Mouse (Mus musculus) limb, embryonic 14.5 days (tissue): ENCODE data around the gene Tinf2. TPM values are rescaled to one million over a fixed set of nuclear protein-coding genes. Genes with fewer than 3 reads are reported as not detected.
A peak's percentile ranks its signal among the peaks of the same experiment; 100 is the strongest.

Source experiments
- ATAC-seq: fragments of 200-750 bp; cut with Nextera tagmentation; 2 replicates; pipeline ENCODE4 v1.8.0; 2017; ENCODE audit warnings: low read depth, moderate number of reproducible peaks, moderate TSS enrichment; ENCODE audit not compliant: low FRiP score
- DNase-seq: peaks from one replicate; pipeline ENCODE4 v3.0.0-alpha.2; 2015; ENCODE audit warnings: low spot score
- H3K27ac ChIP-seq: fragments of 300-500 bp; sonication (generic); replicated peaks from 2 replicates; pipeline ENCODE4 v1.5.1; 2014; ENCODE audit warnings: low read depth, mild to moderate bottlenecking, low read length, moderate library complexity, mixed read lengths
- H3K27me3 ChIP-seq: fragments of 300-500 bp; sonication (generic); 2 replicates; pipeline ENCODE4 v1.6.1; 2014; ENCODE audit warnings: low read length, mixed read lengths; ENCODE audit not compliant: control insufficient read depth, insufficient read depth
- H3K36me3 ChIP-seq: fragments of 300-500 bp; sonication (generic); 2 replicates; pipeline ENCODE4 v1.6.1; 2014; ENCODE audit warnings: mild to moderate bottlenecking, low read length, moderate library complexity, mixed read lengths; ENCODE audit not compliant: control insufficient read depth, insufficient read depth
- H3K4me1 ChIP-seq: fragments of 300-500 bp; sonication (generic); 2 replicates; pipeline ENCODE4 v1.6.1; 2014; ENCODE audit warnings: antibody characterized with exemption, low read length, mixed read lengths; ENCODE audit not compliant: control insufficient read depth, insufficient read depth
- H3K4me2 ChIP-seq: fragments of 300-500 bp; sonication (generic); replicated peaks from 2 replicates; pipeline ENCODE4 v1.6.1; 2014; ENCODE audit warnings: low read depth, mild to moderate bottlenecking, low read length, moderate library complexity; ENCODE audit not compliant: severe bottlenecking
- H3K4me3 ChIP-seq: fragments of 300-500 bp; sonication (generic); replicated peaks from 2 replicates; pipeline ENCODE4 v1.5.1; 2014; ENCODE audit warnings: low read length
- H3K9ac ChIP-seq: fragments of 300-500 bp; sonication (generic); 2 replicates; pipeline ENCODE4 v1.6.1; 2014; ENCODE audit warnings: mild to moderate bottlenecking, low read depth, low read length, moderate library complexity; ENCODE audit not compliant: severe bottlenecking
- H3K9me3 ChIP-seq: fragments of 300-500 bp; sonication (generic); 2 replicates; pipeline ENCODE4 v1.6.1; 2016; ENCODE audit warnings: low read length; ENCODE audit not compliant: control insufficient read depth
- POLR2A ChIP-seq: fragments of 200-500 bp; IDR thresholded peaks from 2 replicates; pipeline ENCODE4 v1.8.0; 2012; ENCODE audit warnings: inconsistent platforms, mild to moderate bottlenecking, moderate library complexity, borderline replicate concordance; ENCODE audit not compliant: insufficient read depth, insufficient read length; ENCODE audit errors: extremely low read depth
- WGBS: fragments of 180-500 bp; shearing (Covaris S2); extraction: QIAGEN DNeasy Blood & Tissue Kit; methylation state at CpG from one replicate; pipeline ENCODE4 v1.1.7; 2014; 5-methylcytosine and 5-hydroxymethylcytosine counted together
- polyA plus RNA-seq, 2 experiments: library from polyadenylated mRNA; depleted of rRNA in 1 of 2; stranded (reverse) in 1 of 2; unstranded in 1 of 2; fragments of >200 nt; fragmentation: Nextera tagmentation in 1 of 2; extraction: Ambion mirVana in 1 of 2; gene quantifications; 2 replicates each; pipeline versions ENCODE4 v1.2.1 to v1.2.3; 2012 to 2014

The Tinf2 gene
- polyA plus RNA-seq, 2 experiments: 34.2 to 38.4 TPM

GRCm38 (mm10) chr14:55644261-55644888, 37.2 kb downstream of the Tinf2 start:
- ATAC-seq (no peak), DNase-seq (no peak)
- H3K9me3 ChIP-seq: no peaks in the 10 kb centered on the region
- H3K27ac ChIP-seq: no peak overlapping the region
- peaks cover 13% of the 10 kb centered on the region for H3K4me1 ChIP-seq
- no peak for TF ChIP-seq POLR2A
- peak overlapping the region; percentile 81 for H3K4me2 ChIP-seq
- H3K27me3 ChIP-seq: no peaks in the 10 kb centered on the region
- peak overlapping the region; percentile 77 for H3K4me3 ChIP-seq
- 33% methylated on average over 17 of the region's 17 CpGs for WGBS
- peaks cover 29% of the 10 kb centered on the region for H3K36me3 ChIP-seq
- H3K9ac ChIP-seq: peak overlapping the region; percentile 91

DNA sequence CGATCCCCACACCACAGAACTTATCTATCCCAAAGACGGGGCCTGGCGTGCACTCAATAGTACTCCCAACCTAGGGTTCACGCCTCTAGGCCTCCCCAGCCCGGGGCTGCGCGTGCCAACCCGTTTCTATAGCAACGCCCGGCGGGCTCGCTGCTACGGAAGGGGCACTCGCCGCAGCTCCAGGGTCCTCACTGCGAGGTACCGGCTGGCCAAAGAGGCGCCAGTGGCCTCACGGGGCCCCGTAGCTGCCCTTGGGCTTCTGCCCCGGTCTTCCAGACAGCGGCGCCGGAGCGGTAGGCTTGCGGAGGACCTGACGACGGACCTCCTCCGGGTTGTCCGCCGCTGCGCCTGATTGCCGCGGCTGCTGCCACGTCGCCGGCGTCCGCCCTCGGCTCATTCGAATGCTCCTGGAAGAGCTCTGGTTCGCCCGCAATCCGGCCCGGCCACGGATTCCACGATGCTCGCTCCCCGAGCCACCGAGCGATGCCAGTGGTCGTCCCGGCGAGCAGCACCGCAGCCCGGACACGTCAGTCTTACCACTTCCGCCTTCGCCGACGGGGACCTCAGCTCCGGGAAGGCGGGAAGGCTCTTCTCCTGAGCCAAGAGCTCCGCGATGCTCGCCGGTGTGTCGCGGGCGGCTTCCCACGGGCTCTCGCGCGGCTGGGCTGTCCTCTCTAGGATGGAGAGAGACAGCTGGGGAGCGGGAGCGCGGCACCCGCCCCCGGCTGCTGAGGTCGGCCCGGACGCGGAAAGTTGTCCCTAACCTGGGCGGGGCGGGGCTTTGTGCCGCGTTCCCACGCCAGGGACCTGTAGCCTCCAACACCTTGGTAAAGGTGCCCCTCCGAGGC, 38.3 kb downstream of the Tinf2 start, which contains the start of gene Tm9sf1:
Gene Tm9sf1, minus strand, starts transcription at position 747 of the 848 bp plus-strand sequence.
- Histone ChIP-seq H3K4me2 (peak within 1 kb of the TSS; percentile 81), H3K36me3 (peaks cover 40% of the 10 kb centered on the region), H3K27me3 (no peaks in the 10 kb centered on the region), H3K9me3 (no peaks in the 10 kb centered on the region), H3K4me1 (peaks cover 13% of the 10 kb centered on the region), H3K4me3 (peak within 1 kb of the TSS; percentile 77), H3K9ac (peak within 1 kb of the TSS; percentile 91), H3K27ac (peak within 1 kb of the TSS; percentile 97)
- DNase-seq: peak; percentile 77
- peak; percentile 89 for ATAC-seq
- TF ChIP-seq POLR2A: peak; percentile 33; the same call in 1 of the 2 replicates
- under 1% methylated on average over 73 of the region's 89 CpGs for whole genome bisulfite sequencing

DNA sequence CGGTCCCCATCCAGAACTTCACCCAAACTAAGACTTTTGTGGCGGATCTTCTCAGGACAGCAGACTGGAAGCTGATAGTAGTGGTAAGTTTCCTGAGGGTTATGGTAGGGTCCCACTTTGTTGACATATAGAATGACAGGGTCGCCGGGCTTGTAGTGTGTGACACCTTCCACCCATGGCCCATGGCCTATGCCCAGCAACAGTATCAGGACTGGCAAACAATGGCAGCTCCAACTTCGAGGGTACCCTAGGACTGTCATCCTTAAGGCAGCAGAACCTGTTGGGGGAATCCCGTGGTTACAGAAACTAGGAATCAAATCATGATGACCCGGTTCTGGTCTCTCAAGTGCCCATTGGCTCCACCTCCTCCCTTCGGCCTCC, 39.0 kb downstream of the Tinf2 start:
- ATAC-seq: 0 out of 2 replicates have a peak, but pooled peaks have one; percentile 2
- H3K27me3 ChIP-seq: no peaks in the 10 kb centered on the region
- no peak for TF ChIP-seq POLR2A

GRCm38 (mm10) chr14:55641291-55641690, 40.3 kb downstream of the Tinf2 start:
- Histone ChIP-seq H3K36me3 (peaks cover 48% of the 10 kb centered on the region), H3K27me3 (no peaks in the 10 kb centered on the region), H3K27ac (no peak overlapping the region), H3K4me3 (no peak overlapping the region), H3K4me1 (peaks cover 13% of the 10 kb centered on the region), H3K9me3 (no peaks in the 10 kb centered on the region), H3K4me2 (no peak overlapping the region), H3K9ac (no peak overlapping the region)
- WGBS: 98% methylated on average over 13 of the region's 13 CpGs
- ATAC-seq (no peak), DNase-seq (no peak)
- no peak for TF ChIP-seq POLR2A

More for the DNA sequence above, 39.0 kb downstream of the Tinf2 start:
- Histone ChIP-seq H3K4me3 (peak overlapping the region; percentile 77), H3K36me3 (peaks cover 46% of the 10 kb centered on the region), H3K4me1 (peaks cover 13% of the 10 kb centered on the region), H3K27ac (peak overlapping the region; percentile 97), H3K4me2 (peak overlapping the region; percentile 81), H3K9ac (peak overlapping the region; percentile 91), H3K9me3 (no peaks in the 10 kb centered on the region)
- DNase-seq: no peak
- 19% methylated on average over 8 of the region's 8 CpGs for WGBS

GRCm38 (mm10) chr14:55640816-55641215, 40.8 kb downstream of the Tinf2 start:
- Histone ChIP-seq H3K36me3 (peaks cover 47% of the 10 kb centered on the region), H3K27me3 (no peaks in the 10 kb centered on the region), H3K4me2 (no peak overlapping the region), H3K4me3 (no peak overlapping the region), H3K4me1 (peaks cover 13% of the 10 kb centered on the region), H3K9me3 (no peaks in the 10 kb centered on the region), H3K9ac (no peak overlapping the region), H3K27ac (no peak overlapping the region)
- DNase-seq (no peak), ATAC-seq (no peak)
- WGBS: 94% methylated on average over 14 of the region's 14 CpGs
- no peak for TF ChIP-seq POLR2A
